Mouse (Mus musculus) bone marrow macrophage, adult 2 months (primary cell): Measurements from ENCODE around the gene Tiam1. TPM values are rescaled to one million over a fixed set of nuclear protein-coding genes. Genes with fewer than 3 reads are reported as not detected.

Source experiments
- H3K27ac ChIP-seq: 2 replicates; pipeline ENCODE4 v1.5.1; 2012; ENCODE audit warnings: low read depth, low read length; ENCODE audit not compliant: insufficient read depth
- H3K4me1 ChIP-seq: 2 replicates; pipeline ENCODE4 v1.6.1; 2012; ENCODE audit warnings: low read length; ENCODE audit not compliant: control insufficient read depth, insufficient read depth
- H3K4me3 ChIP-seq: 2 replicates; pipeline ENCODE4 v1.5.1; 2012; ENCODE audit warnings: mild to moderate bottlenecking, low read length, moderate library complexity; ENCODE audit not compliant: insufficient read depth
- CTCF ChIP-seq: IDR thresholded peaks from 2 replicates; pipeline ENCODE4 v1.5.1; 2012; ENCODE audit warnings: low read depth, mild to moderate bottlenecking, low read length, moderate library complexity
- POLR2A ChIP-seq: IDR thresholded peaks from 2 replicates; pipeline ENCODE4 v1.6.1; 2012; ENCODE audit warnings: mild to moderate bottlenecking, low read depth, low read length, borderline replicate concordance
- polyA plus RNA-seq: library from polyadenylated mRNA; stranded (reverse); fragments of >200 nt; gene quantifications from 2 replicates; pipeline ENCODE4 v1.2.4, GENCODE M21; 2012; ENCODE audit not compliant: missing spikeins, insufficient read depth, insufficient read length

Tiam1 gene
- polyA plus RNA-seq, 1 experiment = 21.4 TPM

GRCm38 (mm10) chr16:90176472-90176871 lies 32.9 kb upstream of the Tiam1 start:
- TF ChIP-seq POLR2A (no peak), CTCF (no peak)
- Histone ChIP-seq H3K27ac (no peak overlapping the region), H3K4me3 (no peak overlapping the region), H3K4me1 (peaks cover 16% of the 10 kb centered on the region)

- H3K4me1 ChIP-seq = peaks cover 3% of the 10 kb centered on the region
- no peak overlapping the region for H3K27ac ChIP-seq
- TF ChIP-seq POLR2A (no peak), CTCF (no peak)
- no peak overlapping the region for H3K4me3 ChIP-seq
Measured at GRCm38 (mm10) chr16:90171416-90171815, 27.8 kb upstream of the Tiam1 start.

- no peak overlapping the region for H3K27ac ChIP-seq
- TF ChIP-seq CTCF = no peak
- TF ChIP-seq POLR2A = no peak
- H3K4me1 ChIP-seq = no peaks in the 10 kb centered on the region
- no peak overlapping the region for H3K4me3 ChIP-seq
Measured at GRCm38 (mm10) chr16:90170676-90171075, 27.1 kb upstream of the Tiam1 start.

GRCm38 (mm10) chr16:90169863-90170630 lies 26.5 kb upstream of the Tiam1 start:
- no peak overlapping the region for H3K27ac ChIP-seq
- no peak for TF ChIP-seq POLR2A
- no peak for TF ChIP-seq CTCF
- no peak overlapping the region for H3K4me3 ChIP-seq
- no peaks in the 10 kb centered on the region for H3K4me1 ChIP-seq

- no peaks in the 10 kb centered on the region for H3K4me1 ChIP-seq
- TF ChIP-seq CTCF = peak; percentile 63; the same call in 1 of the 2 replicates
- TF ChIP-seq POLR2A = no peak
- H3K4me3 ChIP-seq = no peak overlapping the region
- no peak overlapping the region for H3K27ac ChIP-seq
Measured at GRCm38 (mm10) chr16:90167646-90168045, 24.1 kb upstream of the Tiam1 start.

GRCm38 (mm10) chr16:90165435-90165834 lies 21.9 kb upstream of the Tiam1 start:
- no peak overlapping the region for H3K4me3 ChIP-seq
- no peak overlapping the region for H3K27ac ChIP-seq
- TF ChIP-seq POLR2A = no peak
- TF ChIP-seq CTCF = no peak
- H3K4me1 ChIP-seq = no peaks in the 10 kb centered on the region

GRCm38 (mm10) chr16:90164942-90165341 lies 21.4 kb upstream of the Tiam1 start:
- Histone ChIP-seq H3K4me3 (no peak overlapping the region), H3K27ac (no peak overlapping the region), H3K4me1 (no peaks in the 10 kb centered on the region)
- TF ChIP-seq CTCF = no peak
- TF ChIP-seq POLR2A = no peak

- no peak overlapping the region for H3K4me3 ChIP-seq
- TF ChIP-seq POLR2A (no peak), CTCF (no peak)
- H3K4me1 ChIP-seq = no peaks in the 10 kb centered on the region
- no peak overlapping the region for H3K27ac ChIP-seq
Measured at GRCm38 (mm10) chr16:90155080-90155479, 11.5 kb upstream of the Tiam1 start.

- no peak for TF ChIP-seq CTCF
- TF ChIP-seq POLR2A = no peak
- Histone ChIP-seq H3K4me3 (no peak overlapping the region), H3K4me1 (no peaks in the 10 kb centered on the region), H3K27ac (no peak overlapping the region)
Measured at GRCm38 (mm10) chr16:90150820-90151219, 7.3 kb upstream of the Tiam1 start.

GRCm38 (mm10) chr16:90150126-90150525 lies 6.6 kb upstream of the Tiam1 start:
- Histone ChIP-seq H3K4me3 (no peak overlapping the region), H3K27ac (no peak overlapping the region), H3K4me1 (no peaks in the 10 kb centered on the region)
- no peak for TF ChIP-seq POLR2A
- no peak for TF ChIP-seq CTCF
